Mouse (Mus musculus) spleen, adult 18-20 months (tissue): ENCODE data around the gene 5031410I06Rik.
"Not testable (repeated sequence)": the region's sequence is repeated elsewhere in the genome, so short reads cannot be mapped to it uniquely, and the experiment has no call there.

Source experiments
- DNase-seq, 2 experiments: peaks; one replicate each; pipeline ENCODE4 v3.0.0; 2022; ENCODE audit warnings: mixed read lengths in 2 of 2

Gene 5031410I06Rik

DNA sequence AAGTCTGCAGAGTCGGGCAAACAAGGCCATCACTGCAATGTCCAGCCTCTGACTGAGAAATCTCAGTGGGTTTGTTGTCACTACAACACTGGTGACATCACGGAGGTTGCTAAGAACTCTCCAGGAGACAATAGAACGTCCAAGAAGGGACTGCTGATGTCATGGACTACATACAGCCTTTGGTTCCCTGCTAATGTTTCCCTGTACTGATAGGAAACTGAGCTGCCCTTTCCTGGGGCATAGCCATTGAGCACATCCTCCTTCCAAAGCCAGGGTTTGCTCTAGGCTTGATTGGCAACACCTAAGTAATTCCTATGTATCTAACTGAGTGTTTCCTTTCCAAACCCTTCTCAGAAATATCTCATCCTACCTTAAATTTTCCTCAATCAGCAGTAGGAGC is at the start of gene 5031410I06Rik:
Gene 5031410I06Rik, minus strand, starts transcription at position 101 of the 400 bp plus-strand sequence.
- not testable (repeated sequence) for DNase-seq

DNA sequence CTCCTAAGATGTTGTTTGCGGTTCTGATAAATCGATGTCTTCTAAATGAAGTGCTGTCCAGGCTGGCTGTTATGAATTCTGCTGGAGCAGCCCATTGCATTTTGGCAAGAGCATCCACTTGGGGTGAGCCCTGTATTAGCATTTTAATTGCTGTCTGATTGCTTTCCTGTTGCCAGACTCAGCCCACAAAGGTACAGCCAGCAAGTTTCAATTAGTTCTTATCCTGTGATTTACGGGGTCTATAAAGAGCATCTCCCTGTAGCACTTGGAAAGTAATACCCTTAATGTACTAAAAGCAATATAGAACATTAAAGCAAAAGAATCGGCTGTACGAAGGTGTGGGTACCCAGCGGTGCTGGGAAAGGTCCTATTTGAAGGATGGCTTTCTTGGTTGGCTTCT is 37.7 kb upstream of the 5031410I06Rik start:
- DNase-seq: no peak

DNA sequence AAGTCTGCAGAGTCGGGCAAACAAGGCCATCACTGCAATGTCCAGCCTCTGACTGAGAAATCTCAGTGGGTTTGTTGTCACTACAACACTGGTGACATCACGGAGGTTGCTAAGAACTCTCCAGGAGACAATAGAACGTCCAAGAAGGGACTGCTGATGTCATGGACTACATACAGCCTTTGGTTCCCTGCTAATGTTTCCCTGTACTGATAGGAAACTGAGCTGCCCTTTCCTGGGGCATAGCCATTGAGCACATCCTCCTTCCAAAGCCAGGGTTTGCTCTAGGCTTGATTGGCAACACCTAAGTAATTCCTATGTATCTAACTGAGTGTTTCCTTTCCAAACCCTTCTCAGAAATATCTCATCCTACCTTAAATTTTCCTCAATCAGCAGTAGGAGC is 16.2 kb upstream of the 5031410I06Rik start, which contains the start of gene Gm10220:
Gene Gm10220, minus strand, starts transcription at position 101 of the 400 bp plus-strand sequence.
- DNase-seq: not testable (repeated sequence)

DNA sequence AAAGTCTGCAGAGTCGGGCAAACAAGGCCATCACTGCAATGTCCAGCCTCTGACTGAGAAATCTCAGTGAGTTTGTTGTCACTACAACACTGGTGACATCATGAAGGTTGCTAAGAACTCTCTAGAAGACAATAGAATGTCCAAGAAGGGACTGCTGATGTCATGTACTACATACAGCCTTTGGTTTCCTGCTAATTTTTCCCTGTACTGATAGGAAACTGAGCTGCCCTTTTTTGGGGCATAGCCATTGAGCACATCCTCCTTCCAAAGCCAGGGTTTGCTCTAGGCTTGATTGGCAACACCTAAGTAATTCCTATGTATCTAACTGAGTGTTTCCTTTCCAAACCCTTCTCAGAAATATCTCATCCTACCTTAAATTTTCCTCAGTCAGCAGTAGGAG is 16.0 kb downstream of the 5031410I06Rik start, which contains the start of gene Gm10471:
Gene Gm10471, minus strand, starts transcription at position 101 of the 400 bp plus-strand sequence.
- DNase-seq: not testable (repeated sequence)

GRCm38 (mm10) chr5:26079023-26079422 is 26.1 kb downstream of the 5031410I06Rik start:
- DNase-seq: not testable (repeated sequence)

DNA sequence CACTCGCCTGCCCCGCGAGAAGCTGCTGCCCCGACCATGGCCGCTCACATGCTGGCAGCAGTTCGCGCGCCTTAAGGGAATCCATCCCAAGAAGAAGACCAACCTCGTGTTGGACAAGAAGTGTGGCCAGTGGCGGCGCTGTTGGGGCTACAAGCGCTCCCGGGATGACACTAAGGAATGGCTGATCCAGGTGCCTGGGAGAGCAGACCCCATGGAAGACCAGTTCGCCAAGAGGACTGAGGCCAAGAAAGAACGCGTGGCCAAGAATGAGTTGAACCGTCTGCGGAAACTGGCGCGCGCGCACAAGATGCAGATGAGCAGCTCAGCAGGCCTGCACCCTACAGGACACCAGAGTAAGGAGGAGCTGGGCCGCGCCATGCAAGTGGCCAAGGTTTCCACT is 34.4 kb downstream of the 5031410I06Rik start:
- no peak for DNase-seq

- not testable (repeated sequence) for DNase-seq
These were observed 46.7 kb downstream of the 5031410I06Rik start, which contains the start of gene Gm7347 for GRCm38 (mm10) chr5:26058481-26058880. Gene Gm7347 (minus strand): TSS chr5:26058581.
